Mouse (Mus musculus) spleen, postnatal 0 days (tissue): ENCODE data around the gene Hykk. TPM values are rescaled to one million over a fixed set of nuclear protein-coding genes. Genes with fewer than 3 reads are reported as not detected.

ENCODE experiments used
- polyA plus RNA-seq: library from polyadenylated mRNA; unstranded; fragments of >200 nt; fragmentation: Nextera tagmentation; extraction: Ambion mirVana; gene quantifications from 2 replicates; pipeline ENCODE4 v1.2.1, GENCODE M21; 2015

Gene Hykk
- 0.93 and 1.1 TPM in 2 replicates for polyA plus RNA-seq

DNA sequence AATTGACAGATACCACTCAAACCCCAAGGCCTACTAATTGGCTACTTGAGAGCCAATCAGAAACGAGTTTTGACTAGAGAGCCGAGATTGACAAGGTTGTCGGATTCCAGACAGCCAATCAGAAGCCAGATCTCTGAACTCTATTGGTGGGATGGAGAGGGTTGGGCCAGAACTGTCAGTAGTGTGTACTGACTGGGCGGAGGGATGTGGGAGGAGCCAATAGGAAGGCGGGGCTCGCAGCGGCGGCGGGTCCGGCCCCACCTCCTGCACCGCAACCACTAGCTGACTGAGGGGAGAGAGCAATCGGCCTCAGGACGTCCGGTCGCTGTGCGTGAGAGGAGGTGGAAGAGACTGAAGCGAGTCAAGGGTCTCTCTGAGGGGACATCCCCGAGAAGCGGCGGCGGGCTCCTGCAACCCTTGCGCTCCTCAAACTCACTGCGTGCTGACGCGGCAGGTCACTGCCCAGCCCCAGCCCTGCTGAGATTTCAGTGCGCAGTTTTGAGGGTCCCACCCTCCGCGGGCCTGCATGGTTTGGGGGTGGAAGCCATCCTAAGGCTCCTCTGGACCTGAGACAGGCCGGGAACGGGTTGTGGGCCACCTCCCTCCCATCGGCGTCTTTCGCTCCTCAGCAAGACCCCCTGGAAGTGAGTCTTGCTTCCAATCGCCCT lies at the start of gene Hykk:
TSS of gene Hykk (plus strand) at position 274 of the 668 bp plus-strand sequence.

DNA sequence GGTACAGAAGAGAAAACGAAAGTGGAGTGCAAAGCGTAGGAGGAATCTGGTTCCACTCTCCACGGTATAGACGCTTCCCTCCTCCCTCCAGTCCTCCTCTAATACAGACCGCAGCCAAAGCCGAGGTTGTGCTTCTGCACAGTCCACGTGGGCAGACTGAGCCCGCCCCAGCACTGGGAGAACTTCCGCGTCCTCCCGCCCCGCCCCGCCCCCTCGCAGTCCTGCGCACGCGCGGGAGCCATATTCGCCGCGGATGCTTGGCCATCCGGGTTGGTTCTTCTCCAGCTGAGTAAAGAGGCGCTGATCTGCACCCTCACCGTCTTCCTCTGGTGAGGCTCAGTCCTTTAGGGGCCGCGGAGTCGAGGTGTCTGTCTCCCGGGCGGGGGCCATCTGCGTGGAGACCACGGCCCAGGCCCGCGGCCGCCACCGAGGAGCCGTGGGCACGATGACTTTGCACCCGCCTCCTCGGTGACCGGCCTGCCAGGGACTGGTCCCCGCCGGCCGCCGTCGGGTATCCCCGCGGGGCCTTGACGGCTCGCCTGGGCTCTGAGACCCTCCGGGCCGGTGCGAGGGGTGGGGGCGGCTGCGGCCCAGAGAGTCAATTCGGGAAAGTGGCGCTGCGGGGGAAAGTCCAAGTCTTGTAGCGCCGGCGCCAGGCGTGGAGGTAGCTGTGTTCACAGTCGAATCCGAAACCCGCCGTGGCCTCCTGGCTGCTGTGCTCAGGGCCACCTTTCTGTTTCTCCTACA lies 33.7 kb downstream of the Hykk start, which contains the start of the genes Psma4 and AY074887:
TSS of gene Psma4 (plus strand) at position 216 of the 747 bp plus-strand sequence.
TSS of gene AY074887 (minus strand) at position 424 of the 747 bp plus-strand sequence.

DNA sequence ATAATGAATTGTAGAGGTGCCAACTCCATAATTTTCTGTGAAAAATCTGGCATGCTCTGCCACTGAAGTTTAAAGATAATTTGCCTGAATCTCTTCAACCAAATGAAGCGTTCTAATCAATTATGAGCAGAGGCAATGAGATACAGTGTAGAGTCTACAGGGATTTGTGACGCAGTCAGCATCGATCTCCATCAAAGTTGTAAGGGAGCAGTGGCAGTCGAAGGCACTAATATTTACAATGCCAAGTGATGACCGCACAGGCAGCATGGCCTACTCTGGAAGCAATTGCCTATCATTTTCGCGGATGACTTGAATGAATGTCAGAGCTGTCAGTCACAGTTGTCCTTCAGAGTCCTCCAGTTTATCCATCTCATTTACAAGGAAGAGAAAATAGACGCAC lies 63.6 kb downstream of the Hykk start, which contains the start of gene Chrna5:
TSS of gene Chrna5 (plus strand) at position 207 of the 400 bp plus-strand sequence.

Other genes with a start within 250 kb of the Hykk start
- 8.8 and 11.2 TPM in 2 replicates for gene Dnaja4, start 218.4 kb upstream of the Hykk start, polyA plus RNA-seq
- gene Wdr61, start 182.8 kb upstream of the Hykk start, polyA plus RNA-seq = 107 and 111 TPM in 2 replicates
- 25.7 and 47.7 TPM in 2 replicates for gene Crabp1, start 152.5 kb upstream of the Hykk start, polyA plus RNA-seq
- 11.2 and 12.9 TPM in 2 replicates for gene Ireb2, start 53.5 kb upstream of the Hykk start, polyA plus RNA-seq
- gene Psma4, start 33.5 kb downstream of the Hykk start, polyA plus RNA-seq = 168 and 172 TPM in 2 replicates
- gene AY074887, start 33.7 kb downstream of the Hykk start, polyA plus RNA-seq = 0.32 and 0.81 TPM in 2 replicates
- not detected in 2 replicates for gene Chrna5, start 63.6 kb downstream of the Hykk start, polyA plus RNA-seq
- gene Chrna3, start 109.3 kb downstream of the Hykk start, polyA plus RNA-seq = not detected in 2 replicates
- gene Chrnb4, start 131.5 kb downstream of the Hykk start, polyA plus RNA-seq = not detected in 2 replicates
- 18.5 and 20.9 TPM in 2 replicates for gene Ube2q2, start 231.6 kb downstream of the Hykk start, polyA plus RNA-seq